Mouse (Mus musculus) large intestine, adult 2 months (tissue): ENCODE measurements at regions not wholly inside any gene's neighbourhood (a gene's known extent, or its start where the extent isn't known, plus 50 kb on each side); places are given as distances from the start of the nearest gene placed in this dataset.
A peak's percentile ranks its signal among the peaks of the same experiment; 100 is the strongest.

Experiments
- DNase-seq: peaks from one replicate; pipeline ENCODE4 v3.0.0-alpha.2; 2012; ENCODE audit warnings: low read depth, low spot score
- WGBS: fragments of 180-500 bp; shearing (Covaris S2); methylation state at CpG from one replicate; pipeline ENCODE4 v1.1.7; 2018; 5-methylcytosine and 5-hydroxymethylcytosine counted together

DNA sequence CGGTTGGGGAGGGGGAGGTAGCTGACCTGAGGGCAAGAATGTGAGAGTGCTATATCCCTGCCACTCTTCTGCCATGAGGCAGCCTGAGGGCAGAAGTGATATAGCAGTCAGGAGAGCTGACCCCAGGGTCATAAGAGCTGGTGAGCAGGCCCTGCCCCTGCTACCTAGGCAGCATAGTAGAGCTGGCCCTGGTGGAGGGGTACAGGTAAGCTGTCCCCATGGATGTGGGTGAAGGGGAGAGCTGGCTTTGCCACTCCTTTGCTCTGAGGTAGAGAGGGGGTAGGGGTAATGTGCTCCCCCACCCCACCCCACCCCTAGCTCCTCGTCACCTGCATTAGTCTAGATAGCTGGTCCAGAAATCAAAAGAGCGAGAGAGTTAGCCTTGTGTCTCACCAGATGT is 61.3 kb upstream of the Gm3839 start:
- no peak for DNase-seq
- WGBS, result 87% methylated on average over 3 of the region's 3 CpGs

DNA sequence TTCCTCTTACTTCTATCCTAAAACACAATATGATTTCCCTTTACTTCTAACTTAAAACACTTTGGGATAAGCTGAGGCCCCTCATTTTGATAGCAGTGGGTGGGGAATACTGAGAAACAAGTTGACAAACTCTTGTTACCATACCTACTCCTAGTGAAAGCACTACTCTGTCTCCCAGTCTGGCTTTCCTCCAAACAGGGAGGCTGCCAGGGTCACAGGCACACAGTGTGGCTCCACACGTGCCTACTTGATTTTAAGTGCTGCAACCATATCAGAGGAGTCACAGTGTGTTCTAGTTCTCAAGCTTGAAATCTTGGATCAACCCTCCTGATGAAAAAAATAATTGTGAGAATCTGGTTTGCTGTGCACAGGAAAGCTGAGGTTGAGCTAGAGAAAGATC is 65.8 kb upstream of the Gm3839 start:
- 32% methylated on average over 1 of the region's 1 CpGs for WGBS
- no peak for DNase-seq

DNA sequence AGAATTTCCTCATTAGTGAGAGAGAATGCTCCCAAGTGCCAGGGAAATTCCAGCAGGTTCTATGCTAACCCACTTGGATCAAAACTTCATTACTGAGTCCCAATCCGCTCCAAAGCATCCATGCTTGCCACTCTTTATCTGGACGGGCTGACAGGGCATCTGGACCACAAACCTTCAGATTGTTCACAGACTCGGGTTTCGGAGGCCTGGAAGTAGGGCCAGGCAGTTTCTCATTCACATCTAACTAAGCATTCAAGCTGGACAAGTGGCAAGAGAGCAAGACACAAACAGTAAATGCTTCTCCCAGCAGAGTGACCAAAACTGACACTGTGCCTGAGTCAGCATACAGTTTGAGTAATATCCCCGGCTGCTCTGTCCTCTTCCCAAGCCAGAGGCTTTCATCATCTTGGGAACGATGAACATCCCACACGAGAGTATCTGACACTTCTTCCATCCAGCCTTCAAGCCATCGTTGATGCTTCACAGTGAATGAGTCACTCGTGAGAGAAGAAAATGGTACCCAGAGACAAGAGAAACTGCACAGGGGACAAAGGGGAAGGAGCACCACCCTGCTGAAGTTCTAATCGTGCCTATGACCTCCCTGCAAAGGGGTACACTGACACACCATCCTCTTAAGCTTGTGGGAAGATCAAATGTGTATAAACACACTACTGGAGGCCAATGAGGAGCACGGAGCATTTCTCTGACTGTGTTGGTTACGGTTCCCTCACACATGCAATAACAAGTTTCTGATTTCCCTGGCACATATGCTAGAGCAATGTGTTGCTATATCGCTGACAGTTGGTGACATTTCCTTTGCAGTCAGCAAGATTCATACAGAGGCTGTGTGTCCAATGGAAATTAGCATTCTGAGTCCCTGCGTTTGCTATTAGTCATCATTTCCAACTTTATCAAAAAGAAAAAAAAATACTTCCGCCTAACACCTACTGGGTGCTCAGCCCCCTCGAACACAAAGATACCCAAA is 72.0 kb upstream of the Gm3839 start:
- 76% methylated on average over 16 of the region's 16 CpGs for WGBS
- DNase-seq, result no peak

DNA sequence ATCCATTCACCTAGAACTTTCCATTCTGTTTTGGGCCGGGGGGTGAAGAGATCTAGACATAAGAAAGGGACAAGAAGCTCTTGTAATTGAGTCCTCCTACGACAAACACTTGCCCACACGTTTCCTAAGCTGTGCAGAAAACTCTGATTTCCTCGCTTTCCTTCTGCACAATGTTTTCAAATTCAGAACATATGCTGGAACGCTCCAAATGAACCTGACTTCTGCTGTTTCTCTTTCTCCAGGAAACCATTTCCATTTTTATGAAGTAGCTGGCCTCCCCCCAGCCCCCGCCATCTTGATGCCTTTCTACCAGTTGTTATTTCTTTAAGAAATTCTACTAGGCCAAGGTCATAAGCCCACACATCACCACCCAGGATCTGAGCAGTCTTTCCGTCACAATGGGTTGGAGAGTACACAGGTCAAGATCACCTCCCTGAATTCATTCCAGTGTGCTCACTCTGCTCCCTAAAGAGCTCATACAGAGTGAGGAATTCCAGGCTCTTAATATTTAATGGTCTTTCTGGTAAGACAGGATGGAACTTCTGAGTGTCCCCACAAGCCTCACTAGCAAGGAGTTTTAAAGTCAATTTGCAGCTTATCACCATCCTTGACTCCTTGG is 78.7 kb upstream of the Gm3839 start:
- 80% methylated on average over 7 of the region's 7 CpGs for WGBS
- no peak for DNase-seq

DNA sequence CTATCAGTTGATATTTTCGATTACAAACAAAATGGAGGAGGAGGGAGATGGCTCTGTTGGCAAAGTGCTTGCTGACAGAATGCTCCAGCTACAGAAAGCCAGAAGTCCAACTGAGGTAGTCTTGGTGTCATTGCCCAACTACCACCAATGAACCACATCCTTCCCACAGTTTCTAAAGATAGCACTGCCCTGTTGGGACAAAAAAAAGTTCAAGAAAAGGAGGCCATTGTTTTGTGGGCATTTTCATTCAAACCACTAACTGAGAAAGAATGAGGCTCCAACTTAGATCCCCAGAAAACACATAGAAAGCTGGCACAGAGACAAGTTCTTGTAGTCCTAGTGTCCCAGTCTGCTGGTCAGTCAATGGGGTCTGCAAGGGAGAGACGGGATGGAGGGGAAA is 82.1 kb upstream of the Gm3839 start:
- 88% methylated on average over 2 of the region's 2 CpGs for WGBS
- no peak for DNase-seq

DNA sequence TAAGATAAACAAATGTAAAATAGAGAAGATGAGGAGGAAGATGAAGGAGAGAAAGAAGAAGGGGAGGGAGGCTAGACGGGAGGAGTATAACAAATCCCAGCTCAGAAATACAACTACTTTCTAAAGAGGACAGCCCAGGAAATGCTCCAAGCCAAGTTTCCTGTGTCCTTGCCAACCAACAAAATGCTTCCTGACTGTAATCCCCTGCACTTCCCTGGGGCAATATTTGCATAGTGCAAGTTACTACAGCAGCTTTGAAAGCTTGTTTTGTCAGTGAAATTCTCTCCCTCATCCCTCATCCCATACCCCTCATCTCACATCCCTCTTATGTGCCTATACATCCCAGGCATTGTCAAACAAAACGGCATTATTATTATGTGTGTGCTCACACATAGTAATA is 83.7 kb upstream of the Gm3839 start:
- no peak for DNase-seq
- WGBS, result 55% methylated on average over 2 of the region's 2 CpGs

DNA sequence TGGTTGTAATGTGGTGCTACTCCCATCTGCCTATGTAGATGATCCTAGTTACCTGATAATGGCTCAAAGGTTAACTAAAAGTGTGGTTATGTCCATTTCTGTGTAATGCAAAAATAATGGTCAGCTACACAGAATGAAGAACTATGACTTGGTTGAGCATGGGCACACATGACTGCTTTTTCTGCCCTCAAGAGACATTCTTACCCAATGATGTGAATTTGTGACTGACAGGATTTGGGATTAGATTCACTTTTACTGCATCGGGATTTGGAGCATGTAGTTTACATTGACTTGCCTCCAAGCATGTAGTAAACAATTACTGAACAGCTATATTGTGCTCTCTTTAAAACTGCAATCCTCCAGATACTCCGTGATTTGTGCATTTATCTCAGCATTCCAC is 93.4 kb upstream of the Gm3839 start:
- DNase-seq, result no peak

DNA sequence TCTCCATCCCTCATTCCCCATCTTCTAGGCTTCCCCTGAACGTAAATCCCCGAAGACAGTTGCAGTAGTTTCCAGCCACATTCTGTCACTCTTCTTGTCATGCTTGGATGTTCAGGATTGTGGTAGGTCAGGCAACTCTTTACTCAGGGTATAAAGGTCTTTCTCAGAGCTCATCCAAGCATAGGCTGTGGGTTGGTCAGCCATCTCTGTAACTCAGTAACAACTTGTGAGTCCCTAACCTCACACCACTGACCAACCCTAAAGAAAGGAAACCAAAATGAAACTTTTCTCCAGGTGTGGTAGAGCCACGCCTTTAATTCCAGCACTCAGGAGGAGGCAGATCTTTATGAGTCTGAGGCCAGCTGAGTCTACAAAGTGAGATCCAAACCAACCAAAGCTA is 75.6 kb upstream of the Ptprg start:
- DNase-seq, result no peak
- WGBS, result 69% methylated on average over 3 of the region's 3 CpGs

More for the DNA sequence above, 93.4 kb upstream of the Gm3839 start:
- 77% methylated on average over 2 of the region's 2 CpGs for WGBS

DNA sequence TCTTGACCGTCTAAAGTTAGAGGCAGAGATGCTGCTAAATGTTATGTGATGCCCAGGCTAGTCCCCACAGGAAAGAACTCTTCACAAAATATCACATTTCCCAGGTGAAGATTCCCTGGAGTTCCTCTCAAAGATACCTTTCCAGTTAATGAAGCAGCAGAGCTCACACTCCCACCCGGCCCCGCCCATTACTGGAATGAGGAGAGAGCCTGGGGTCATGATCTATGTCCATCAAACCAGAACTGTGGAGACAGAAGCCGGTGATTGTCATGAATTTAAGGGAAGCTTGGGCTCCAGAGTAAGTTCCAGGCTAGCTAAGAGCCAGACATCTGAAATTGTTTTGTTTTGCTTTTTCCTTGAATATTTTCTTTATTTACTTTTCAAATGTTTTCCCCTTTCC is 71.2 kb upstream of the Ptprg start:
- DNase-seq, result no peak
- WGBS, result 66% methylated on average over 4 of the region's 4 CpGs

DNA sequence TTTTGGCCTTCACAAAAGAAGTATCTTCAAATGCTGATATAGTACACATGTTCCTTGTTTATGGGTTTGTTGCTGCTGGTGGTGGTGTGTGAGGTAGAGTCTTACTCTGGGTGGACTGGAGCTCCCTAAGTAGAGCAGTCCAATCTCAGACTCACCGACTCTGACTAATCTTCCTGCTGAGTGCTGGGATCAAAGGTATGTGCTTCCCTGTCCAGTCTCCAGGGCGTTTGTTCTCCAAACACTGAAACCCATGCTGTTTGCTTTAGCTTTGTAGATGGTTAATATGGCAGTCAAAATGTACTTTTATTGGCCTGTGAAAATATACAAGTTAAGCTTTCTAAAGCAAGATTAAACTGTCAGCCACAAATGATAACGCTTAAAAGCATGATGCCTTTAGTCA is 67.0 kb upstream of the Ptprg start:
- DNase-seq, result peak; percentile 37
- 25% methylated on average over 3 of the region's 3 CpGs for WGBS

DNA sequence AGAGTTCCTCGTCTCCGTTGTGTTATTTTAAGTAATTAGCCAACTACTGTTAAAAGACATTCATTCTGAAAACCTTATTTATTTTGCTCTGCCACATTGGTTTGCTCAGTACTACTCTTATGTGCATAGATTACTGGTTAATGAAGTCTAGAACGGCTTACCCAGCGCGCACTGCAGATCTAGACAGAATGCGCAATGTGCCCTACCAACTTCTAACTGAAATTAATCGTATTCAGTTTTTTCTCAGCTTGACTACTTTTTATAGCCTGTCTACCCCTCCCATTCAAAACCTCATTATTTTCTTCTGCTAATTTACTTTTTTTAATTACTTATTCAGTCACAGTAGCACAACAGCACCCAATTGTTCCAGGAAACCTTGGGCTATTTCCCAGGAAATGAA is 51.6 kb upstream of the Ptprg start:
- 87% methylated on average over 7 of the region's 7 CpGs for WGBS
- no peak for DNase-seq

DNA sequence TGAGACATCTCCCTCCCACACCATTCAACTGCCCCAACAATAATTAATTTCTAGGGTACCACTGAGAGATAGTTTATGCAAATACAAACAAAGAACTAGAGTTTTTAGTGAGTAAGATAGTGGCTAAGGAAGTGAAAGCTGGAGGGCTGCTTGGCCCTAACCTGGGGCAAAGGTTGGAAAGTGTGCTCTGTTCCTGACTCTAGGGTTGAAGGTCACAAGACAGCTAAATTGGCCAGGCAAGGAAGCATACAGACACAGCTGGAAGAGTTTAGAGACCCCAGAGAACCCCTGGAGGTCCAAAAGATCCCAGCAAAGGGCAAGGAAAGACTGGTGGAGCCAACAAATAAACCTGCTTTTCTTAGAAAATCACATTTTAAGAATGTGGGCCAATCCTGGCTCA is 50.2 kb upstream of the Ptprg start:
- DNase-seq, result peak; percentile 28
